Mouse (Mus musculus) E14TG2a.4 (cell line): ENCODE measurements around the gene Nfic.

ENCODE experiments used
- H3K27me3 ChIP-seq: 2 replicates; pipeline ENCODE4 v1.6.1; 2014; ENCODE audit warnings: low read length, control low read depth; ENCODE audit not compliant: insufficient read depth
- H3K36me3 ChIP-seq: 2 replicates; pipeline ENCODE4 v1.6.1; 2014; ENCODE audit warnings: low read length, control low read depth; ENCODE audit not compliant: insufficient read depth
- H3K4me1 ChIP-seq: replicated peaks from 2 replicates; pipeline ENCODE4 v1.6.1; 2014; ENCODE audit warnings: low read depth, low read length, control low read depth
- H3K4me3 ChIP-seq: replicated peaks from 2 replicates; pipeline ENCODE4 v1.5.1; 2014; ENCODE audit warnings: mild to moderate bottlenecking, low read length
- H3K9me3 ChIP-seq: 2 replicates; pipeline ENCODE4 v1.6.1; 2014; ENCODE audit warnings: low read length, control low read depth
- CTCF ChIP-seq: conservative IDR thresholded peaks from 2 replicates; pipeline ENCODE4 v1.5.1; 2014; ENCODE audit warnings: low read length
- NANOG ChIP-seq: IDR thresholded peaks from 2 replicates; pipeline ENCODE4 v1.6.1; 2014; ENCODE audit warnings: borderline replicate concordance, low read length, mixed read lengths
- POU5F1 ChIP-seq: IDR thresholded peaks from 2 replicates; pipeline ENCODE4 v1.6.1; 2014; ENCODE audit warnings: low read length, borderline replicate concordance

Gene Nfic

DNA sequence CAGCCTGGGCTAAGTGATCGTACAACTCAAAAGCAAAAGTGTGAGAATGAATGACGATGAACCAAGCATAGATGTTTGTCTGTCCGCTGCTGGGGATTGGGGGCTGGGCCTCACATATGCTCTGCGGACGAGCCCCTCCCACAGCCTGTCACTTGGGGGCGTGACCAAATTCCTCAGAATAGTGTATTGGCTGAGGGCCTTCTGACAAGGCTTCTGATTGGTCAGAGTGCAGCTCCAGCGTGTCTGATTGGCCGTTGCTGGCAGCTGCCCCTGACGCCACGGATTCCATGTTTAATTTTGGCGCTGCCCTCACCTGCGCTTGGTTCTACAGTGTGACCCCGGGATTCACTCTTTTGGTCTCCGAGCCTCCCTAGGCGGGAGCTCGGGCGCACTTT, 22.6 kb downstream of the Nfic start:
- TF ChIP-seq CTCF (no peak), NANOG (no peak), POU5F1 (no peak)
- H3K36me3 ChIP-seq: no peaks in the 10 kb centered on the region
- peak overlapping the region; percentile 41; the same call in 1 of the 2 replicates for H3K4me3 ChIP-seq
- peaks cover 57% of the 10 kb centered on the region for H3K4me1 ChIP-seq
- peaks cover 22% of the 10 kb centered on the region for H3K27me3 ChIP-seq
- H3K9me3 ChIP-seq: no peaks in the 10 kb centered on the region

DNA sequence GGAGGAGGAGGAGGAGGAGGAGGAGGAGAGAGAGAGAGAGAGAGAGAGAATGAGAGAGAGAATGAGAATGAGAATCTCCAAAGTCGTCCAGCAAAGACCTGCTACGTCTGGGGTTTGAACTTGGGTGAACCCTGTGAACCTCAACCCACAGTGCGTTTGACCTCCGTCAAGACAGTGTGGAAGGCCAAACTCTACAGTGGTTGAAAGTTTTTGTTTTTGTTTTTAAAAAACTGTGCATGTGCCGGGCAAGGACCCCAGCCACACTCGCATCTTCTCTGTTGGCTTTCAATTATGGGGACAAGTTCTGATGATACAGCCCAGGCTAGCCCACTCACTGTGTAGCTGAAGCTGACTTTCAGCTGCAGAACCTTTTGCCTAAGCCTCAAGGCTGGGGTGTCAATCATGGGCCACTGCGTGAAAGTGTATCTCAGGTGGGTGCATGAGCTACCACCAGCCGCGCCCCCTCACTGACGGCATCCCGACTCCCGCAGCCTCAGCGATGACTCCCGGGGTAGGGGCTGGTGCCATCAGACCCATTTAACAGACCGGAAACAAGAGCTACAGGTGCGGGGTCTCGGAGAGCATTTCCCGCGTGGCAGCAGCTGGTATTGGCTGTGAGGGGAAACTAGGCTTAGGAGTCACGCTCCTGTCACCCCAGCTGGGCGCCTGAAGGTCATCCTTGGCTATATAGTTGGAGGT, 23.1 kb downstream of the Nfic start:
- no peaks in the 10 kb centered on the region for H3K9me3 ChIP-seq
- H3K27me3 ChIP-seq: peaks cover 28% of the 10 kb centered on the region
- peaks cover 63% of the 10 kb centered on the region for H3K4me1 ChIP-seq
- TF ChIP-seq NANOG (no peak), CTCF (no peak), POU5F1 (no peak)
- H3K4me3 ChIP-seq: no peak overlapping the region
- H3K36me3 ChIP-seq: no peaks in the 10 kb centered on the region

DNA sequence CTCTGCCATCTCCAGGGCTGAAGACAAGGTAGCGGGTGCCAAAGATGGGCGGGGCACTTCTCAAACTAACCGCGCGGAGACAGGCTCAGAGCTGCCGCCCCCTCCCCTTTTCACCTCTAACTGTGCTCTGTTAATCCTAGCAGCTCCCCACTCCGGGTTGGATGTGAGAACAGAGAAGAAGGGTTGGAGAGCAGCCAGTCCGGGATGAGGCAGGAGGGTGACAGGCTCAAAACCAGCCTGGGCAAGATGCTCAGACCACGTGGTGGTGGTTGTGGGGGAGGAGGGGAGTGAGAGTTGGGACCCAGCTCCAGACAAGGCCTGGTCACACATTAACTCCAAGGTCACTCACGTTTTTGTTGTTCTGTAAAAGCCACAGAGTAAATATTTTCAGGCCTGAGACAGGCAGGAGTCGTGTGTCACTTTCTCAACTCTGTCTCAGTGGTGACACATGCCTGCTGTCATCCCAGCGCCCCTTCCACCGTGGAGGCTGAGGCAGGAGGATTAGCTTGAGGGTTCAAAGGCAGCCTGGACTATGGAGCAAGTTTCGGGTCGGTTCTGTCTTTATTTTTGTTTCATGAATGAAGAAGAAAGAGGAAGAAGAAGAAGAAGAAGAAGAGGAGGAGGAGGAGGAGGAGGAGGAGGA, 23.8 kb downstream of the Nfic start:
- Histone ChIP-seq H3K27me3 (peaks cover 34% of the 10 kb centered on the region), H3K36me3 (no peaks in the 10 kb centered on the region), H3K4me3 (peak overlapping the region; percentile 86), H3K4me1 (peaks cover 67% of the 10 kb centered on the region), H3K9me3 (no peaks in the 10 kb centered on the region)
- TF ChIP-seq CTCF (no peak), NANOG (no peak), POU5F1 (no peak)

DNA sequence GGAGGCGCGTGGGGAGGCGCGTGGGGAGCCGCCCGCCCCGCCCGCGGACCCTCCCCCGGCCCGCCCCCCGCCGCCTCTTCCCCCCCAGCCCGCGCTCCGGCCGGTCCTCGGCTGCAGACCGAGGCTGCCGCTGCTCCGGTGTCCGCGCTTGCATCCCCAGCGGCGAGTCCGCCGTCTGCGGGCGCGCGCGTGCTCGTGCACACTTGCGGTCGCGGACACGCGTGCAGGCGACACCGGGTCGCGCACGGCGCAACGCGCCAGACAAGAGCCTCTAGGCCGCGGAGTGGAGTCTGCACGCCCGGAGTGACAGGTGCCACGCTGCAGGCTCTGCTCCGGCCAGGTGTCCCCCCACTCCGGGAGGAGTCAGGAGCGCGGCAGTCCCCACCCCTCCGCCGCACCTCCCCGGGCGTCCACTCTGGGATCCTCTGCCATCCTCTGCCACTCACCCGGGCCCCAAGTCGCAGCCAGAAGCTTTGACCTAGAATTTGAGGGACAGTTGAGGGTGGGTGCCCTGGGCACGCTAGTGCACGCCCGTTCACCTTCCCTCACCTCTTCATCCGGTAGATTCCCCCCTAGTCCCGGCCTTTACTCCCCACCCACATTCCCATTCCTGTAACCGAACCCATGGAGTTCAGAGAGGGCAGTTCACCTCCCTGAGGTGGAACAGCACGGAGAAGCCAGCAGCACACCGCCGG, 24.5 kb downstream of the Nfic start:
- H3K4me3 ChIP-seq: peak overlapping the region; percentile 86
- peaks cover 40% of the 10 kb centered on the region for H3K27me3 ChIP-seq
- H3K4me1 ChIP-seq: peaks cover 72% of the 10 kb centered on the region
- H3K9me3 ChIP-seq: no peaks in the 10 kb centered on the region
- no peaks in the 10 kb centered on the region for H3K36me3 ChIP-seq
- TF ChIP-seq POU5F1 (no peak), CTCF (no peak), NANOG (no peak)

DNA sequence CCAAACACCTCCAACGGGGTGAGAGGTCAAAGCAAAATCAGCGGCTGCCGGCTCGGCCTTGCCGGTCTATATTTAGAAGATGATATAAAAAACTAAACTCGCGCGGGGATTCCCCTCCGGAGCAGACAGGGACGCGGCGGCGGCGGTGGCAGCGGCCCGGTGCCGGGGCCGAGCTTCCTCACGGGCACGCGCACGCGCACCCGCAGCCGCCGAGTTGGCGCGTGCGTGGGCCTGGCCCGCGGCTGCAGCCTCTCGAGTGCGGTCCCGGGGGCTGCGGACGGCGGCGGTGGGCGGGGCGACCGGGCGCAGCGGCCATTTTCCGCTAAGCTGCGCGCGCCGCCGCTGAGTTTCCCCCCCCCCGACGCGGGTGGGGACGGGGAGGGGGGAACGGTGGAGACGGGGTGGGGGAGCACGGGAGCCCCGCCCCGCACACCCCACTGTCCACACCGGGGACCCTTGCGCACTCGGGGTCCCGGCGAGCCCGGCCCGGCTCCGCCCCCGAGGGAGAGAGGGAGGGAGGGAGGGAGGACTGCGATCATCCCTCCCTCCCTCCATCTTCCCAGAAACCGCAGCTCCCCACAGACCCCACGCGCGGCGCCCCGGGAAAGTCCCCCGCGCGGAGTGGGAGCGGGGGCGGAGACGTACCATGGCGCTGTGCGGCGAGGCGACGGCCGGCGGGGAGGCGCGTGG, 25.1 kb downstream of the Nfic start:
- Histone ChIP-seq H3K36me3 (no peaks in the 10 kb centered on the region), H3K27me3 (peaks cover 47% of the 10 kb centered on the region), H3K4me3 (peak overlapping the region; percentile 86), H3K9me3 (no peaks in the 10 kb centered on the region), H3K4me1 (peaks cover 79% of the 10 kb centered on the region)
- TF ChIP-seq CTCF: no peak

DNA sequence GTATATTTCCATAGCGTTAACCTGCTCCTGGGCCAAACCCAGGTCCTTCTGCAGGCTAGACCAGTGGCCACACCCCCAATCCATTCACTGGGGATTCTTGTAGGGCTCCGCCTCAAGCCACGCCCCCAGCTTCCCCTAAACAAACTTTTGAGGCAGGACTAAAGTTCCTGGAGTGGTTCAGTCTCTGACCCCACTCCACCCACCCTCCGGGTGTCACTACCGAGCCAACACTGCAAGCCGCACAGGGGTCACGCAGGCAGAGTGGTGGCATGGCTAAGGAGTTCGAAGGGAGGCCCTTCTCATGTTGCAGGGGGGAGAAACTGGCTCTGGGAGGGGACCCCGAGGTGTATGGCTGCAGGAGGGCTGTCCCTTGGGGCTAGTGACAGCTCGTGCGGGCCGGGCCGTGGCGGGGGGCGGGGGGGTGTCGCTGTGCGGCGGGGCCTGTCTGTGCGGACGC, 25.8 kb downstream of the Nfic start:
- H3K4me3 ChIP-seq: peak overlapping the region; percentile 86
- H3K27me3 ChIP-seq: peaks cover 52% of the 10 kb centered on the region
- peaks cover 82% of the 10 kb centered on the region for H3K4me1 ChIP-seq
- H3K36me3 ChIP-seq: no peaks in the 10 kb centered on the region
- no peaks in the 10 kb centered on the region for H3K9me3 ChIP-seq
- TF ChIP-seq CTCF (no peak), NANOG (no peak), POU5F1 (no peak)

DNA sequence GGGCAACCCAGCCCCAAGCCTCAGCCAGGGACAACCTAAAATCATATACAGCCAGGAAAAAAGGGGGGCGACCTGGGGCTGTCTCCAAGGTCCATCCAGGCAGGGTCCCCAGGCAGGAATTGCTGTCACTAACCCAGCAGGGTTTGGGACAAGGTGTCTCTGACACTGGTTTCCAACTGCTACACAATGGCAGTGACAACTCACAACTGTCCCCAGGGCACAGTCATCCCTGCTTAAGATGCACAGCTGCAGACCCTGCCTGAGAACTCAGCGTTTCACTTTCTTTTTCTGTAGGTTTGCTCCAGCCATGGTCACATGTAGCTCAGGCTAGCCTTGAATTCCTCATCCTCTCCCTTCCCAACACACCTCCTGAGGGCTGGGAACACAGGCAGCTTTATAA, 26.3 kb downstream of the Nfic start:
- Histone ChIP-seq H3K36me3 (no peaks in the 10 kb centered on the region), H3K4me3 (peak overlapping the region; percentile 86), H3K4me1 (peaks cover 82% of the 10 kb centered on the region), H3K27me3 (peaks cover 52% of the 10 kb centered on the region), H3K9me3 (no peaks in the 10 kb centered on the region)
- TF ChIP-seq CTCF (no peak), NANOG (no peak), POU5F1 (no peak)

DNA sequence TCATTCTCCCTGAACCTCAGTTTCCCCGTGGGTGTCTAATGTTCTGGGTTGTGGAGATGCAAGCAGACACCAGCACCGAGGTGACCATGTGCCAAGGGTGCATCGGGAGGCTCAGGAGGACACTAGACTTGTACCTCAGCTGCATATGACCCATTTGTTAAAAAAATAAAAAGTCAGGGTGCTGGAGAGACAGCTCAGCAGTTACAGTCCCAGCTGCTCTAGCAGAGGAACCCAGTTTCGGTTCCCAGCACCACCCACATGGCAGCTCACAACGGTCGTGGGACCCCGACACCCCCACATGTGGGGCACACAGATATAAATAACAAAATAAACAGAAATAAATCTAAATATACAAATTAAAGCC, 26.9 kb downstream of the Nfic start:
- H3K36me3 ChIP-seq: no peaks in the 10 kb centered on the region
- H3K4me1 ChIP-seq: peaks cover 82% of the 10 kb centered on the region
- peaks cover 56% of the 10 kb centered on the region for H3K27me3 ChIP-seq
- TF ChIP-seq CTCF (no peak), NANOG (no peak), POU5F1 (no peak)
- no peak overlapping the region for H3K4me3 ChIP-seq
- no peaks in the 10 kb centered on the region for H3K9me3 ChIP-seq
